Mouse (Mus musculus) C2C12 (cell line): ENCODE measurements at regions not wholly inside any gene's neighbourhood (a gene's known extent, or its start where the extent isn't known, plus 50 kb on each side); places are given as distances from the start of the nearest gene placed in this dataset.

ENCODE experiments used
- H3K27me3 ChIP-seq: one replicate; pipeline ENCODE4 v1.6.1; 2011; ENCODE audit not compliant: control insufficient read depth, insufficient read depth, insufficient read length
- H3K36me3 ChIP-seq: one replicate; pipeline ENCODE4 v1.6.1; 2011; ENCODE audit not compliant: control insufficient read depth, insufficient read depth
- H3K4me3 ChIP-seq: one replicate; pipeline ENCODE4 v1.5.1; 2011; ENCODE audit warnings: mild to moderate bottlenecking, control low read depth; ENCODE audit not compliant: poor library complexity, insufficient read depth, severe bottlenecking
- H3K79me2 ChIP-seq: one replicate; pipeline ENCODE4 v1.6.1; 2011; ENCODE audit not compliant: control insufficient read depth, insufficient read depth
- H3K79me3 ChIP-seq: one replicate; pipeline ENCODE4 v1.6.1; 2011; ENCODE audit warnings: low read depth, control low read depth
- H3ac ChIP-seq: one replicate; pipeline ENCODE3; 2011; ENCODE audit warnings: low read depth; ENCODE audit not compliant: control insufficient read depth, insufficient read length
- CEBPB ChIP-seq: IDR thresholded peaks from one replicate; pipeline ENCODE4 v1.6.1; 2011; ENCODE audit warnings: low read depth, mild to moderate bottlenecking, control low read depth, moderate library complexity
- CTCF ChIP-seq: IDR thresholded peaks from one replicate; pipeline ENCODE4 v1.5.1; 2011; ENCODE audit not compliant: control insufficient read depth, insufficient read depth, insufficient read length
- FOSL1 ChIP-seq: IDR thresholded peaks from one replicate; pipeline ENCODE4 v1.8.0; 2011; ENCODE audit warnings: mild to moderate bottlenecking, low read length; ENCODE audit not compliant: poor library complexity, insufficient read depth, severe bottlenecking
- MAX ChIP-seq: IDR thresholded peaks from one replicate; pipeline ENCODE4 v1.6.1; 2011; ENCODE audit warnings: mild to moderate bottlenecking, control low read depth
- MYOD1 ChIP-seq: IDR thresholded peaks from one replicate; pipeline ENCODE4 v1.6.1; 2011; ENCODE audit warnings: low read depth; ENCODE audit not compliant: control insufficient read depth, insufficient read length
- MYOG ChIP-seq: IDR thresholded peaks from one replicate; pipeline ENCODE4 v1.6.1; 2011; ENCODE audit not compliant: control insufficient read depth, insufficient read length; ENCODE audit errors: extremely low read depth
- USF1 ChIP-seq: IDR thresholded peaks from one replicate; pipeline ENCODE4 v1.6.1; 2011; ENCODE audit warnings: low read depth, mild to moderate bottlenecking, control low read depth, moderate library complexity

- Histone ChIP-seq H3K79me2 (no peaks in the 10 kb centered on the region), H3ac (no peak overlapping the region), H3K36me3 (no peaks in the 10 kb centered on the region), H3K4me3 (no peak overlapping the region), H3K27me3 (no peaks in the 10 kb centered on the region), H3K79me3 (no peaks in the 10 kb centered on the region)
- peak; percentile 63 for TF ChIP-seq CEBPB
- TF ChIP-seq CTCF, result no peak
Observed at GRCm38 (mm10) chr2:84248169-84248568, 177.0 kb downstream of the Calcrl start.

- no peaks in the 10 kb centered on the region for H3K79me2 ChIP-seq
- TF ChIP-seq FOSL1 (no peak), USF1 (no peak)
- no peak overlapping the region for H3ac ChIP-seq
- no peak overlapping the region for H3K4me3 ChIP-seq
- H3K27me3 ChIP-seq, result no peaks in the 10 kb centered on the region
- no peaks in the 10 kb centered on the region for H3K79me3 ChIP-seq
- H3K36me3 ChIP-seq, result no peaks in the 10 kb centered on the region
Observed at GRCm38 (mm10) chr2:84249871-84250270, 175.3 kb downstream of the Calcrl start.

- TF ChIP-seq CTCF (no peak), MAX (no peak), CEBPB (no peak), MYOG (no peak), FOSL1 (no peak), USF1 (no peak), MYOD1 (no peak)
- Histone ChIP-seq H3K27me3 (no peaks in the 10 kb centered on the region), H3K79me3 (no peaks in the 10 kb centered on the region), H3K36me3 (no peaks in the 10 kb centered on the region), H3K4me3 (no peak overlapping the region), H3ac (no peak overlapping the region), H3K79me2 (no peaks in the 10 kb centered on the region)
Observed at GRCm38 (mm10) chr2:84252076-84252475, 173.1 kb downstream of the Calcrl start.

GRCm38 (mm10) chr2:84258339-84259006, 166.7 kb downstream of the Calcrl start:
- Histone ChIP-seq H3ac (no peak overlapping the region), H3K27me3 (no peaks in the 10 kb centered on the region), H3K36me3 (no peaks in the 10 kb centered on the region), H3K79me3 (no peaks in the 10 kb centered on the region), H3K4me3 (no peak overlapping the region), H3K79me2 (no peaks in the 10 kb centered on the region)
- no peak for TF ChIP-seq MYOD1
- TF ChIP-seq USF1, result no peak
- TF ChIP-seq MYOG, result no peak
- no peak for TF ChIP-seq MAX
- no peak for TF ChIP-seq CEBPB

GRCm38 (mm10) chr2:84259222-84259621, 166.0 kb downstream of the Calcrl start:
- Histone ChIP-seq H3K79me2 (no peaks in the 10 kb centered on the region), H3K36me3 (no peaks in the 10 kb centered on the region), H3K4me3 (no peak overlapping the region), H3K79me3 (no peaks in the 10 kb centered on the region), H3K27me3 (no peaks in the 10 kb centered on the region), H3ac (no peak overlapping the region)
- TF ChIP-seq MYOD1, result no peak
- no peak for TF ChIP-seq CEBPB
- no peak for TF ChIP-seq CTCF
- TF ChIP-seq USF1, result no peak
- TF ChIP-seq MYOG, result no peak
- no peak for TF ChIP-seq MAX
- no peak for TF ChIP-seq FOSL1

GRCm38 (mm10) chr2:84260701-84261100, 164.5 kb downstream of the Calcrl start:
- Histone ChIP-seq H3K36me3 (no peaks in the 10 kb centered on the region), H3K4me3 (no peak overlapping the region), H3K79me3 (no peaks in the 10 kb centered on the region), H3K27me3 (no peaks in the 10 kb centered on the region), H3ac (no peak overlapping the region), H3K79me2 (no peaks in the 10 kb centered on the region)
- TF ChIP-seq FOSL1 (no peak), MAX (no peak), USF1 (no peak), MYOD1 (no peak), MYOG (no peak), CTCF (no peak), CEBPB (no peak)
